Mouse (Mus musculus) midbrain, embryonic 14.5 days (tissue): ENCODE data around the gene Spem1. TPM values are rescaled to one million over a fixed set of nuclear protein-coding genes. Genes with fewer than 3 reads are reported as not detected.

Source experiments
- ATAC-seq: fragments of 200-750 bp; cut with Nextera tagmentation; 2 replicates; pipeline ENCODE4 v1.8.0; 2017; ENCODE audit warnings: moderate number of reproducible peaks, moderate library complexity; ENCODE audit not compliant: low FRiP score, low TSS enrichment
- DNase-seq: peaks from one replicate; pipeline ENCODE4 v3.0.0-alpha.2; 2015
- H3K27ac ChIP-seq: fragments of 300-500 bp; sonication (generic); replicated peaks from 2 replicates; pipeline ENCODE4 v1.5.1; 2014; ENCODE audit warnings: mild to moderate bottlenecking, low read depth, low read length, moderate library complexity
- H3K27me3 ChIP-seq: fragments of 300-500 bp; sonication (generic); 2 replicates; pipeline ENCODE4 v1.6.1; 2014; ENCODE audit warnings: low read length, control low read depth, mixed read lengths; ENCODE audit not compliant: control insufficient read depth, insufficient read depth
- H3K36me3 ChIP-seq: fragments of 300-500 bp; sonication (generic); 2 replicates; pipeline ENCODE4 v1.6.1; 2014; ENCODE audit warnings: low read length, control low read depth; ENCODE audit not compliant: control insufficient read depth, insufficient read depth
- H3K4me1 ChIP-seq: fragments of 300-500 bp; sonication (generic); 2 replicates; pipeline ENCODE4 v1.6.1; 2014; ENCODE audit warnings: mild to moderate bottlenecking, antibody characterized with exemption, low read length, control low read depth; ENCODE audit not compliant: control insufficient read depth, insufficient read depth
- H3K4me2 ChIP-seq: fragments of 300-500 bp; sonication (generic); 2 replicates; pipeline ENCODE4 v1.6.1; 2014; ENCODE audit warnings: mild to moderate bottlenecking, low read length, moderate library complexity
- H3K4me3 ChIP-seq: fragments of 300-500 bp; sonication (generic); replicated peaks from 2 replicates; pipeline ENCODE4 v1.5.1; 2014; ENCODE audit warnings: low read depth, low read length
- H3K9ac ChIP-seq: fragments of 300-500 bp; sonication (generic); replicated peaks from 2 replicates; pipeline ENCODE4 v1.6.1; 2014; ENCODE audit warnings: mild to moderate bottlenecking, low read length, moderate library complexity
- H3K9me3 ChIP-seq: fragments of 300-500 bp; sonication (generic); 2 replicates; pipeline ENCODE4 v1.6.1; 2016; ENCODE audit warnings: low read length, control low read depth, mixed read lengths; ENCODE audit not compliant: control insufficient read depth
- WGBS: fragments of 180-500 bp; shearing (Covaris S2); extraction: QIAGEN DNeasy Blood & Tissue Kit; methylation state at CpG from one replicate; pipeline ENCODE4 v1.1.7; 2014; 5-methylcytosine and 5-hydroxymethylcytosine counted together
- polyA plus RNA-seq: library from polyadenylated mRNA; unstranded; fragments of >200 nt; fragmentation: Nextera tagmentation; extraction: Ambion mirVana; gene quantifications from 2 replicates; pipeline ENCODE4 v1.2.1, GENCODE M21; 2014

Spem1 gene
- polyA plus RNA-seq, 1 experiment from 2014 or later = 0.49 TPM

DNA sequence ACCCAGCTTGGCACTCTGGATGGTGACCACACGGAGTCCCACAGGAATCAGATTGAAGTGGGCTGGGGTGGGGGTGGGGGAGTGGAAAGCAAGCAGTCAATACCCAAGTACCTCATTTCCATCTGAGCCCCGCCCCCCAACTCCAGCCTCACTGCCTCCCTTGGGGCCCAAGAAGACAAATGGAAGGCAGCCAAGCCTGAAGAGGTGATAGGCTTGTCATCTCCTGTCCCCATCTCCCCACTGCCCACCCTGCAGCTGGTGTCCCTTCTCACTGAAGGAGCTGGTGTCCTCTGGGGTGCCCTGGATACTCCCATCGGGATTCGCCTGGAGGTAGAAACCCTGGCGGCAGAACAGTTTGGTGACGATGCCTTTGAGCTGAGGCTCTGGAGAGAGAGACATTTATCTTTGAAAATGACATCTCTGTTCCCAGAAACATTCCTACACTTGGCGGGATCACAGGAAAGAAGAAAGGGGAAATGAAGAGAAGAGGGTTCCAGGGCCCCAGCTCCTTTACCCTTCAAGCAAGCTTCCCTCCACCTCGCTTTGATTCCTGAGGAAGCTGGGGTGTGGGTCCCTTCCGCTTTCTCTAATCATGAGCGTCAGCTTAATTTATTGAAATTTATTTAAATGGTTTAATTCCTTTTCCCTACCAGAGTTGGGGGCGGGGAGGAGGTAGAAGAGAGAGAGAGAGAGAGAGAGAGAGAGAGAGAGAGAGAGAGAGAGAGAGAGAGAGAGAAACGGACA, 22.4 kb downstream of the Spem1 start:
- H3K27me3 ChIP-seq = peaks cover 22% of the 10 kb centered on the region; the same call in 1 of the 2 replicates
- peak overlapping the region; percentile 97 for H3K4me2 ChIP-seq
- peak overlapping the region; percentile 95 for H3K27ac ChIP-seq
- ATAC-seq (no peak), DNase-seq (peak; percentile 69)
- peak overlapping the region; percentile 62 for H3K9ac ChIP-seq
- peaks cover 55% of the 10 kb centered on the region for H3K4me1 ChIP-seq
- peak overlapping the region; percentile 59 for H3K4me3 ChIP-seq
- 9% methylated on average over 12 of the region's 12 CpGs for WGBS
- no peaks in the 10 kb centered on the region for H3K36me3 ChIP-seq
- no peaks in the 10 kb centered on the region for H3K9me3 ChIP-seq

DNA sequence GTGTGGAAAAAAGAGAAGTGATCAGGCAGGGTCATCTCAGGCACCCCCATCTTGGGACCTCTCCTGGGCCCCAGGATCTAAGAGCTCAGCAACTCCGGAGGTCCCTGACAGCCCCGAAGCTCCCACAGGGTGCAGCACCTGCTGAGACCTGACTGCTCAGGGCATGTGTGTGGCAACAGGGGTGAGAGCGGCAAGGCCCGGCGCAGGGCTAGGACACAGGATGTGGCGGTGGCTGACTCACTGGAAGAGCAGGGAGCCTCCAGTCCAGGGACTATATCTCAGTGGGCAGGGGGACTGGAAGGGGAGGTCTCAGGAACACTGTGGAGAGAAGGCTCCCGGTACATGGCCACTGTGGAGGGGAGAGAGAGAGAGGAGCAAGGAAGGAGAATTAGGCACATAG, 24.1 kb downstream of the Spem1 start:
- 76% methylated on average over 7 of the region's 7 CpGs for WGBS
- H3K27me3 ChIP-seq = peaks cover 16% of the 10 kb centered on the region; the same call in 1 of the 2 replicates
- H3K27ac ChIP-seq = no peak overlapping the region
- peaks cover 39% of the 10 kb centered on the region for H3K4me1 ChIP-seq
- no peak overlapping the region for H3K9ac ChIP-seq
- no peaks in the 10 kb centered on the region for H3K9me3 ChIP-seq
- DNase-seq (no peak), ATAC-seq (no peak)
- no peak overlapping the region for H3K4me3 ChIP-seq
- no peak overlapping the region for H3K4me2 ChIP-seq
- no peaks in the 10 kb centered on the region for H3K36me3 ChIP-seq

- Histone ChIP-seq H3K27ac (no peak overlapping the region), H3K9ac (no peak overlapping the region), H3K4me3 (peak overlapping the region; percentile 32), H3K36me3 (no peaks in the 10 kb centered on the region), H3K9me3 (no peaks in the 10 kb centered on the region), H3K4me1 (peaks cover 20% of the 10 kb centered on the region), H3K4me2 (peak overlapping the region; percentile 68), H3K27me3 (peaks cover 16% of the 10 kb centered on the region; the same call in 1 of the 2 replicates)
- ATAC-seq (no peak), DNase-seq (no peak)
- WGBS = 5% methylated on average over 13 of the region's 13 CpGs
These were observed 26.0 kb downstream of the Spem1 start for GRCm38 (mm10) chr11:69795983-69796435.

DNA sequence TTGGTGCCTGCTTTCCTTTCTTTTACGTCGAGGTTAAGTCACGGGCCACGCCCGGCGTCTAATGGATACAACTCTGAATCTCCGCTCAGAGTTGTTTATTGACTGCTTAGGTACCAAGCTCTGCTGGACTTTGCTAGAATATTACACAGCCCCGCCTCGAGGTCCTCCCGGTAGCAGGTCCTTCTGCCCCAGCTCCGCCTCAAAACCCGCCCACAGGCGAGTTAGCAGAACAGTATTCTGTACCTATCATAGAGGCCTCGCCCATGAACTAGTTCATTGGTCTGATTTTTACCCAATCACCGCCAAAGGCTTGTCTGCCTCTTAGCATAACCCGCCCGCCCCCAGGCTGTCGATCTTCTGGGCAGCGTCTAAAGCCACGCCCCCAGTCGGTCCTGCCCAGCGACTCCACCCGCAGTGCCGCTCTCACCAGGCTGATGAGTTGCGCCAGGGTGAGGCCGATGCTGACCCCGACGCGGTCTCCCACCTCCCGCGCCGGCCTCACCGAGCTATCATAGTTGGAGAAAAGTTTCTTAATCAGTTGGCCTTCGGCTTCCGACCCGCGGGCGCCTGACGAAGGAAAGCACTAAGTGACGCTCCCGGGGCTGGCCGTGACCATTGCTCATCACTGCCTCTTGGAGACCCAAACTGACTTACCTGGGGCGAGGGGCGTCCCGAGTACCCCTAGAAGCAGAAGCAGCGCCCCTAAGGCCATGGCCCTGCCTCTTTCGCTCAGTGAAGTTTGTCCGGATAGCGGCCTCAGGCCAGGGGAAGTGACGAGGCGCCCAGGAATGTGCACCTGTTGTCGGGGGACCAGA, 26.6 kb downstream of the Spem1 start, which contains the start of gene Chrnb1:
Gene Chrnb1, minus strand, starts transcription at position 776 of the 815 bp plus-strand sequence.
- ATAC-seq (peak; percentile 90), DNase-seq (peak; percentile 90)
- peak within 1 kb of the TSS; percentile 68 for H3K4me2 ChIP-seq
- H3K4me3 ChIP-seq = peak within 1 kb of the TSS; percentile 32
- no peak within 1 kb of the TSS for H3K27ac ChIP-seq
- no peaks in the 10 kb centered on the region for H3K9me3 ChIP-seq
- H3K9ac ChIP-seq = peak within 1 kb of the TSS; percentile 23; the same call in 1 of the 2 replicates
- no peaks in the 10 kb centered on the region for H3K36me3 ChIP-seq
- H3K27me3 ChIP-seq = peaks cover 16% of the 10 kb centered on the region; the same call in 1 of the 2 replicates
- peaks cover 19% of the 10 kb centered on the region for H3K4me1 ChIP-seq
- 2% methylated on average over 52 of the region's 52 CpGs for WGBS

GRCm38 (mm10) chr11:69793429-69793828, 28.6 kb downstream of the Spem1 start:
- 65% methylated on average over 5 of the region's 5 CpGs for WGBS
- peaks cover 16% of the 10 kb centered on the region; the same call in 1 of the 2 replicates for H3K27me3 ChIP-seq

DNA sequence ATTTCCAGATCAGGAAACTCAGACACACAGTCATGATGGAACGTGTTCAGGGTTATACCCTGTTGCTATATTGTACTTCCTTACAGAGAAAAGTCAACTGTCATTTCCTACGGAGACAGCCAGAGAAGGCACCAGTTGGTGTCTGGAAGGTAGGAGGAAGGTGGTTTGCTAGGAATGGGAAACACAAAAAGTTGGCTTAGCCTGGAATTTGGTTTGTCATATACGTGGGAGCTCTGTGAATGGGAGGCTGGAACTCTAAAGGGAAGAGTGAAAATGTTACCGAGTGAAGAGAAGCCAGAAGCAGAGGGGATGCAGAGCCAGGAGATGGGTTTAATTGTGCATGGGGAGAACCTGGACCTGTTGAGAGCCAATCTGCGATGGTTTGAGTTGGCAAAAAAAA, 30.6 kb downstream of the Spem1 start:
- ATAC-seq (no peak), DNase-seq (no peak)
- no peak overlapping the region for H3K27ac ChIP-seq
- peaks cover 9% of the 10 kb centered on the region; the same call in 1 of the 2 replicates for H3K4me1 ChIP-seq
- WGBS = 72% methylated on average over 5 of the region's 5 CpGs
- no peak overlapping the region for H3K9ac ChIP-seq
- no peak overlapping the region for H3K4me2 ChIP-seq
- H3K4me3 ChIP-seq = no peak overlapping the region
- H3K27me3 ChIP-seq = peaks cover 10% of the 10 kb centered on the region; the same call in 1 of the 2 replicates
- H3K9me3 ChIP-seq = no peaks in the 10 kb centered on the region
- H3K36me3 ChIP-seq = no peaks in the 10 kb centered on the region

More at GRCm38 (mm10) chr11:69793429-69793828, 28.6 kb downstream of the Spem1 start:
- H3K9ac ChIP-seq = no peak overlapping the region
- H3K27ac ChIP-seq = no peak overlapping the region
- H3K4me3 ChIP-seq = no peak overlapping the region
- H3K4me2 ChIP-seq = no peak overlapping the region
- peaks cover 9% of the 10 kb centered on the region; the same call in 1 of the 2 replicates for H3K4me1 ChIP-seq
- DNase-seq = no peak
- no peak for ATAC-seq
- no peaks in the 10 kb centered on the region for H3K9me3 ChIP-seq
- H3K36me3 ChIP-seq = no peaks in the 10 kb centered on the region

DNA sequence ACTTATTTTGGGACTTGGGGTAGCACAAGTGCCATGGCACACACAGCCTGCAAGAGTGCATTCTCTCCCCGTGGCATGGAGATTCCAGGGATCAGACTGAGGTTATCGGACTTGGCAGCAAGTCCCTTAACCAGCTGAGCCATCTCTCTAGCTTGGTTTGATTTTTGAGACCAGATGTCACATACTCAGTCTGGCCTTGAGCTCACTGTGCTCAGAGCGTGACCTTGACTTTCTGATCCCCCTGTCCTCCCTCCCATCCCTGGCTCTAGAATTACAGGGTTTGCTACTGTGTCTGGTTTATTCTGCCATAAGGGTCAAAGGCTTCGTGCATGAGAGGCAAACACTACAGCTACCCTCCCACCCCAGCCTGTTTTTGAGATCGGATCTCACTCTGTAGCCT, 32.5 kb downstream of the Spem1 start:
- 76% methylated on average over 5 of the region's 5 CpGs for WGBS
- H3K4me3 ChIP-seq = no peak overlapping the region

GRCm38 (mm10) chr11:69787306-69787705, 34.7 kb downstream of the Spem1 start:
- no peak for ATAC-seq
- no peaks in the 10 kb centered on the region for H3K9me3 ChIP-seq
- H3K4me2 ChIP-seq = no peak overlapping the region
- no peak overlapping the region for H3K4me3 ChIP-seq
- H3K4me1 ChIP-seq = no peaks in the 10 kb centered on the region
- H3K27ac ChIP-seq = no peak overlapping the region
- H3K27me3 ChIP-seq = no peaks in the 10 kb centered on the region
- no peak overlapping the region for H3K9ac ChIP-seq
- no peak for DNase-seq
- 64% methylated on average over 5 of the region's 5 CpGs for WGBS
- H3K36me3 ChIP-seq = no peaks in the 10 kb centered on the region

More for the DNA sequence above, 32.5 kb downstream of the Spem1 start:
- no peaks in the 10 kb centered on the region for H3K4me1 ChIP-seq
- no peak overlapping the region for H3K4me2 ChIP-seq
- DNase-seq (no peak), ATAC-seq (no peak)
- H3K27me3 ChIP-seq = no peaks in the 10 kb centered on the region; the same call in 1 of the 2 replicates
- H3K36me3 ChIP-seq = no peaks in the 10 kb centered on the region
- H3K9ac ChIP-seq = no peak overlapping the region
- H3K27ac ChIP-seq = no peak overlapping the region
- H3K9me3 ChIP-seq = no peaks in the 10 kb centered on the region
